Mouse (Mus musculus) NIH3T3 (cell line): ENCODE results near the gene Fkbpl.

Experiments
- DNase-seq: peaks from one replicate; pipeline ENCODE4 v3.0.0-alpha.2; 2012; ENCODE audit warnings: low read depth

The Fkbpl gene

DNA sequence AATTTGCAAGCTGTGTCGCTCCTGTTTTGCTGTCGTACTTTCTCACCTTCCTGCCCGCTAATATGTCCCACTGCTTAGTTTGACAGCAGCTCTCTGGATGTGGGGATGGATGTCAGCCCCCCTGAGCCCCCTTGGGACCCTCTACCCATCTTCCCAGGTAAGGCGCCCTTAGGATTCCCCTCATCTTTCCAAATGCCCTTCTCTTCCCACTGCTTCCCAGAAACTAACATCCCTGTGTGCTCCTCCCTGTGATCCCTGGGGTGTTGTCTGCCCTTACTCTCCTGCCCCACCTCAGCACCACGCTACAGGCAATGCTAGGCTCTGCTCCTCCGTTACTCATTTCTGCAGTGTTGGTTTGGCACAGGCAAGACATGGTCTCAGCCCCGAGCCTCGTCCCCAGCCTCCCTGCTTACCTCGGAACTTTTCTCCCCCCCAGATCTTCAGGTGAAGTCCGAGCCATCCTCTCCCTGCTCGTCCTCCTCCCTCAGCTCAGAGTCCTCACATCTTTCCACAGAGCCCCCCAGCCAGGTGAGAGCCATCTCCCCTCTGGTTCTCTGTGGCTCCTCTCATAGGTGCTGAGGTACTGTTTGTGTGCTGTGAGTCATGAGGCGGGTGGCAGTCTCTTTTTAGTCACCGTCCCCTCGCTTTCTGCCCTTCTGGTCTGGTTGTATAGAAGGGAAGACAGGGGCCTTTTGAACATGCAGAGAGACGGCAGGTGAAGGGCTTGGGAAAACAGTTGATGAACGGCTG is 3.8 kb downstream of the Fkbpl start:
- DNase-seq, result no peak

DNA sequence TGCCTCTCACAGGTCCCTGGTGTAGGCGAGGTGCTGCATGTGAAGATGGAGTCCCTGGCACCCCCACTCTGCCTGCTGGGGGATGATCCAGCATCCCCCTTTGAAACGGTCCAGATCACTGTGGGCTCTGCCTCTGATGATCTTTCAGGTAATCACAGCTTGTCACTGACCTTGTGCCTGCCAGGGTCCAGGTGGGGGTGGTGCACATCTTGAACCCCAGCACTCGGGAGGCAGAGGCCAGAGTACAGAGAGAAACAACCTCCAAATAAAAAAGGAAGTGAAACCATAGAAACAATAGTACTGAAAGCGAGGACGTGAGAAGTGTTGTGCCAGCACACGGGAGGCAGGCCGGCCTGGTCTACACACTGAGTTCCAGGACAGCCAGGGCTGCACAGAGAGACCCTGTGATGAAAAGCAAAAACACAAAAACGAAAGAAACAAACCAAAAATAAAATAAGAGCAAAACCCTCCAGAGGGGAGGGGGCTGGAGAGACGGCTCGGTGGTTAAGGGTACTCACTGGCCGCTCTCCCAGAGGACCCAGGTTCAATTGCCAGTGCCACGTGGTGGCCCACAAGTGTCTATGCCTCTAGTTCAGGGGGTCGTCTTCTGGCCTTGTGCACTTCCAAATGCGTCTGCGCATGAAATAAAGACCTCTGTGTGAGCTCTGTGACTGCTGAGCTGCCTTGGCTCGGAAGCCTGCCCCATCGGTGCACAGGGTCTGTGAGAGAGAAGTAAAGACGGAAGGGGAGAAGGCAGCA is 4.7 kb downstream of the Fkbpl start:
- DNase-seq, result no peak

- no peak for DNase-seq
Observed at GRCm38 (mm10) chr17:34650781-34651180, 6.2 kb downstream of the Fkbpl start.

DNA sequence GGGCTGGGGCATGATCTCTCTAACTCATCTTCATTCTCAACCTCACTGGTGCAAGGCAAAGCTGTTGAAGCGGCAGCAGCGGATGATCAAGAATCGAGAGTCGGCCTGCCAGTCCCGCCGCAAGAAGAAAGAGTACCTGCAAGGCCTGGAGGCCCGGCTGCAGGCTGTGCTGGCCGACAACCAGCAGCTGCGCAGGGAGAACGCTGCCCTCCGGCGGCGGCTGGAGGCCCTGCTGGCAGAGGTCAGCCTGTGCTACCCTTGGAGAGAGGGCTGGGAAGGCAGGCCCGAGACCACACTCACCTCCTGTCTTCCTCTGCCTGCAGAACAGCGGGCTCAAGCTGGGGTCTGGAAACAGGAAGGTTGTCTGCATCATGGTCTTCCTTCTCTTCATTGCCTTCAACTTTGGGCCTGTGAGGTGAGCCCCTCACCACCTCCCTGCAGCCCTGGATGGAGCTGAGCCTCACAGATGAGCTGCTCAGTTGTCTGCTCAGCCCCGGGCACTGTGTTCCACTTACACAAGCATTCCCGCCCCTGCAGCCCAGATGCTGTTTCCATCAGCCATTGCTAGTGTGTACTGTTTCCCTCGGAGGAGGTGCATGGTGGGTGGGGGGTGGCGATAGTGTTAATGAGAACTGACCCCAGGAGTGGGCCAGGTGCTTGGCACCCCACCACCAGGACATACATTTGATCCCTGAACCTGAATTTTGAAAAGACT is 7.1 kb downstream of the Fkbpl start:
- DNase-seq, result peak; percentile 81

DNA sequence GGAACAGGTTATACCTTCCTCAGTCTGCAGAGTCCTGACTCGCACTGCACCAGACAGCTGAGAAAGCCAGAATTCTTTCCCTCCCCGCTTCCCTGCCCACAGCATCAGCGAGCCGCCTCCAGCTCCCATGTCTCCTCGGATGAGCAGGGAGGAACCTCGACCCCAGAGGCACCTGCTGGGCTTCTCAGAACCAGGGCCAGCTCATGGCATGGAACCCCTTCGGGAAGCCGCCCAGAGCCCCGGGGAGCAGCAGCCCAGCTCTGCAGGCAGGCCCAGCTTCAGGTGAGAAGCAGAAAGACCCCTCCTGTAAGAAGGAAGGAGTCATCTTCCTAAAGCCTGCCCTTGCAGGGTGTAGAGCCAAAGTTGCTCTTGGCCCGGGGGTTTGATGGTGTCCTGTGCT is 8.0 kb downstream of the Fkbpl start:
- no peak for DNase-seq

GRCm38 (mm10) chr17:34652985-34653384 is 8.4 kb downstream of the Fkbpl start:
- DNase-seq, result no peak

GRCm38 (mm10) chr17:34653746-34654285 is 9.3 kb downstream of the Fkbpl start:
- DNase-seq, result peak; percentile 84

DNA sequence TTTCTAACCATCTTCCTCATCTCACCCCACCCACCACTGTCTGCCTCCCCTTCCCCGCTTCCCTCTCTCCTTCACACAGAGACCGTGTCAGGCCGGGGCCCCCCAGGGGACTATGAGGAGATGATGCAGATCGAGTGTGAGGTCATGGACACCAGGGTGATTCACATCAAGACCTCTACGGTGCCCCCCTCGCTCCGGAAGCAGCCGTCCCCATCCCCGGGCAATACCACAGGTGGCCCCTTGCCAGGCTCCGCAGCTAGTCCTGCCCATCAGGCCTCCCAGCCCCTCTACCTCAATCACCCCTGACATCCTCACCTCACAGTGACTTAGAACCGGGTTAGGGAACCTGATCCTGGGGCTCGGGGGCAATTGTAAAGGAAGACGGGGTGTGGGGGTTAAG is 9.8 kb downstream of the Fkbpl start:
- DNase-seq, result no peak

DNA sequence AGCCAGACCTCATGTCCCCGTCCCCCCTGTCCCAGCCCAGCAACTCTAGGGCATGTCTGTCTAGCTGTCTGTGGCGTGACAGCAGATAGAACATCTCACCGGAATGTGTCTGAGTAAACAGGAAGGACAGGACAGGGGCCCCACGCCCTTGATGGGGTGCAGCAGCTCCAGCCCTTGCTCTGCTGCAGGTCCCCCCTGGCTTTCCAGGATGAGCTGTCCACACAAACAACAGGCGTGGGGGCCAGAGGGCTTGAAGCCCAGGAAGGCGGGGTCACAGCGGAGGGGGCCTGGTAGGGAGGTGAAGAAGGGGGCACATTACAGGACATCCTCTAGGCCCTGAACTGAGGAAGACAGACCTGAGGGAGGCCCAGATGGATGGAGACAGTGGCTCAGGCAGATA is 10.6 kb downstream of the Fkbpl start:
- no peak for DNase-seq

DNA sequence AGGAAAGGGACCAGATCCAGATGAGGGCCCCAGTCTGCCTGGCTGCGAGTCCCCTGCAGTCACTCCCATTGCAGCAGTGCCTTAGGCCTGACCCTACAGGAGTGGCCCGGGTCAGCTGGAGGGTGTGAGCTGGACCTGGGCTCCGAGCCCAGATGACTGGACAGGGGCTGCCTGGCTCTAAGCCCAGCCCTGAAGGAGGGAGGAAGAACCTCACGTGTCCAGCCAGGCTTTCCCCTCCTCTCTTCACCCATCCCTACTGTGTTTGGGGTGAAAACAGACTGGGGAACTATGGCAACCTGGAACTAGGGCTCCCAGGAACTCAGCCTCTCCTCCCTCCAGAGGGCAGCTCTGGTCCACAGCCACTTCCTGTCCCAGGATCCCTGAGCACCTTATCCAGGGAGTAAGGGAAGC is 11.0 kb downstream of the Fkbpl start:
- DNase-seq, result peak; percentile 98

GRCm38 (mm10) chr17:34656666-34657065 is 12.1 kb downstream of the Fkbpl start:
- peak; percentile 47 for DNase-seq

- DNase-seq, result no peak
Observed at GRCm38 (mm10) chr17:34657271-34657670, 12.7 kb downstream of the Fkbpl start.

DNA sequence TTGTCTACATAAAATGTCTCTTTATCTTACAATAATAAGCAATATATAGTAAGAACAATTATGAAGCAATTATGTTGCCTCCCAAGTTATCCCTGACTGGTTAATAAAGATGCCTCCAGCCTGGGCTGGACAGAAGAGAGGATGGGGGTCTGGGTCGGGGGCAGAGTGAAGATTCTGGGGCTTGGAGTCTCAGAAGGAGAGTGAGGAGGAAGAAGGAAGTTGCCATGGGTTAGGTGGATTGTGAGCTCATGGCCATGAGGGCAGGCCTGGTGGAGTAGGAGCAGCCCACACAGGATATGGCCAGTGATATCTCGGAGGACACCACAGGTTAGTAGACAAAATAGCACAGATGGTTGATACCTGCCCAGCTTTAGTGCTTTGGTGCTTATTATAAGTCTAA is 13.6 kb downstream of the Fkbpl start:
- no peak for DNase-seq

DNA sequence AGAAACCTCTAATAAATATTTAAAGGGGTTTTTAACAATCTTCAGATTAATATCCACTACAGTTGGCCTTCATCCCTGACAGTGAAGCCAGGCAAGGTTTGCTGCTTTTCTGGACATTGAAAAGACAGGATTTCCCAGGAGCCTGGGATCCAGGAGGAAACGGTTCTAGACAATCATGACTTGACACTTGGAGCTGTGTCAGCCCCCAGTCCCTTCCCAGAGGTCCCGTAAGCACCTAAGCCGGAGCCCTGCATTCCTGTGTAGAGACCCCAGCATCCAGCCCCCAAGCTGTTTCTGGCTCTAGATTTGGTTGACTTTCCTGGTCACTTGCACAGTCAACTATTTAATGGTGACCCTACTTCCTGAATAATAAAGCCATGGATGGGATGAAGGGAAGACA is 14.0 kb downstream of the Fkbpl start:
- no peak for DNase-seq

DNA sequence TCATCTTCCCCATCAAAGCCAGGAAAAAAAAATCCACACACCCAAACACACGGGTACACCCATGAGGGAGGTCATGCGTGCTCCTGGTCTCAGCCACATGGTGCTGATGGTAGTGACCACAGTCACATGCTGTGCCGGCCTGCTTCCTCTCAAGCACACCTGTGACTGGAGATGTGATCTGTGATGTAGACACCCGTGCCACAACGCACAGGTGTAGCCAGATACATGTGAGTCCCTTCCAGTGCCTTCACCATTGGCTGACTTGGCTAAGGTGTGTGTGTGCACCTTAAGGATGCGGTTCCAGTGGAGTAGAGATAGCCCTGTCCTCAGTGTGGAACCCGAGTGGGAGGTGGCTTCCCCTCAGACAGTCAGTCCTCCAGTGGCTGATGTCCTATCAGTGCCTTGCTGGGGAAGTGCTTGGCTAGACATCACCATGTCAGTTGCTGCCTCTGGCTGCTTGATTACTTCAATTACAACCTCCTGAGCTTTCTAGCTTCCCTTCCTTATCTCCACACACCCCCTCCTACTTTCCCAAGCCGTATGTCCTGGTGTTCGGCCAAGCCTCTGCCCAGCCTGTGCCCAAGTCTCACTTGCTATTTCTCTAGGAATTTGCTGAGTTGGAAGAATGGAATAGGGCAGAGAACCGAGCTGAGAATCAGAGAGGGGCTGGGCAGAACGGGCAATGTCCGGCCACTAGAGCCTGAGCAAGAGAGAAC is 14.8 kb downstream of the Fkbpl start:
- no peak for DNase-seq

GRCm38 (mm10) chr17:34659897-34660214 is 15.3 kb downstream of the Fkbpl start:
- DNase-seq, result no peak

DNA sequence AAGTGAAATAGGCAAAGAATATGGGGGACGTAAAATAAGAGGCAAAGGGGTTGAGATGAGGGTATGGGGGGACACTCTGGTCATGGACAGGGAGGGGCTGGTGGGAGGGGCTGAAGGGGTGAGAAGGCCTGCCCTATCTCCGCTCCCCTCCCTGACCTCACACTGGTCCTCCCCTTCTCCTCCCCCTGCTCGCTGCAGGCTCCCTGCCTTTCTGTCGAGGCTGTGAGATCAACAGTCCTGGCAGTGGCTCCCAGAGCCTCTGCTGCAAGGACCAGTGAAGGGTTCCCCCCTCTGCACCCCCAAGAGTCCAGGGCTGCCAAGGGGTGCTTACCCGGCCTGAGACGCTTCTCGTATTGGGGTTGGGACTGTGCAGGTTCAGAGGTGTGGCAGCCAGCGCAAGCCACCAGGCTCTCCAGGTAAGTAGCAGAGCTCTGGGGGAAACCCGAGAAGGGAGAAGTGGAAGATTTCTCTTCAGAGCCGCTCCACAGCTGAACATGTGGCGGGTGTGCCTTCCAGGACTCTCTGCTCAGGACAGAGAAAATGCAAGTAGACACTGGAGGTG is 15.8 kb downstream of the Fkbpl start:
- DNase-seq, result no peak

DNA sequence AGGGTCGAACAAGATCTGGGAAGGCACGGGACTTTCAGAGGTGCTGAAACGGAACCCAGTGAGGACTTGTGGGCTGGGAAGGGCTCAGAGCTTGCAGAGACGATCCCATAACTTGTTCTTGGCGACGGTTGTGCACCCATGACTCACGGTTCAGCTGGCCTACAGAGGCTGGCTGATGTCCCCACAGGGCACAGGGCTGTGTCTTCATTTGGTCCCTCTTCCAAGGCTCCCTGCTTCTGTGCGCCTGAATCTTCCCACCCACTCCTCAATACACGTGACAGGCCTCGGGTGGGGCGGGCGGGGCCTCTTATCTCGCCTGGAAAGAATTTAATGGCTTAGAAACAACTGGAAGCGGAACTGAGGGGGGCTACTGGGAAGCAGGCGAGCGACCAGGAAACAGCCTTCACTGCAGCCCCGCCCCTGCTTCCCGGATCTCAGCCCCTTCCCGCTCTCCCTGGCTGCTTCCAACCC is 16.6 kb downstream of the Fkbpl start:
- DNase-seq, result peak; percentile 68

DNA sequence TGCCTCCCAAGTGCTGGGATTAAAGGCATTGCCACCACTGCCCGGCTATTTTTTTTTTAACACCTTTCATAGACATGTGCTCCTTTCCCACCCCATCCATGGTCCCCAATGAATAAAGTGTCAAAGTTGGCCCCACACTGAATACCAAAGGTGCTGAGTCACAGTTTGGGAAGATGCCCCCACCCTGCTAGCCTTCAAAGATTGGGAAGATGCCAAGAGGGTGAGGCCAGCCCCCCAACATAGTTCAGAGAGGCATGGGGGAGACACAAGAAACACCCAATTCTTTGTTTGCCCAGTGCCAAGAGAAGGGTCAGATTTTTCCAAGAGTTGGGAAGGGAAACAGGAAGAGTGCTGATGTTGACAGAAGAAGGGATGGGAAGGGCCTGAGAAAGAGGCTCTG is 17.9 kb downstream of the Fkbpl start:
- DNase-seq, result peak; percentile 51

DNA sequence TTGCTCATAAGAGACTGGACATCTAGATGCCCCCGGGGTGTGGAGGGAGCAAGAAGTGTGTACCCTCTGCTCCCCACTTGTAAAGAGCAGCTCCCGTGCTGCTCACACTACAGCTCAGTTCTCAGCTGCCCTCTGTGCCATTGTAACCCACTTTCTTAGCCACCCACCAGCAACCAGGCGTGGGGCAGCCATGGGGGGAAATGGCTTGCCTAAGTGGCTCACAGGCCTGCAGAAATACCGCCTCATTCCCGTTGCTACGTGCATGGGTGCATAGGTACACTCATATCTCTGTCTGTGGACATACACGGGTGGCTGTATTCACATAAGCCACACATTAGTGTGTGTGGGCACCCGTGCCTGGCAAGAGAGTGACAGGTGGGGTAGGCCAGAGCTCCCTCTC is 18.4 kb downstream of the Fkbpl start:
- no peak for DNase-seq

DNA sequence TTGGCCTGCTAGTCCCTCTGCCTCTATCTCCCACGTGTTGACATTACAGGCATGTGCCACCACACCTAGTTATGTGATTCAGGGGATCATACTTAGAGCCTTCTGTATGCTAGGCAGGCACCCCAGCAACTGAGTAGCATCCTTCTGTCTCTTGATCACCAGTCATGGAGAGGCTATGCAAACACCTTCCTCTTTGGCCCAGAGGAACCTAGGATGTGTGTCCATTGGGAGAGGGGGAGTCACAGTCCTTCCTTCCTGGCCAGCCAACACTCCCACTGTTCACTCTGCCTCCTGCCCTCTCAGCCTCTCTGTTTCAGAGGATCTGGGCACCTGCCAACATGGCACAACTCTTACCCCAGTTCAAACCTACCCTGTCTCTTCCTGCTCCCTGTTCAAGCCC is 19.0 kb downstream of the Fkbpl start:
- no peak for DNase-seq

GRCm38 (mm10) chr17:34664472-34664871 is 19.9 kb downstream of the Fkbpl start:
- no peak for DNase-seq
